Mouse (Mus musculus): ENCODE data around the gene Pnldc1.

DNA sequence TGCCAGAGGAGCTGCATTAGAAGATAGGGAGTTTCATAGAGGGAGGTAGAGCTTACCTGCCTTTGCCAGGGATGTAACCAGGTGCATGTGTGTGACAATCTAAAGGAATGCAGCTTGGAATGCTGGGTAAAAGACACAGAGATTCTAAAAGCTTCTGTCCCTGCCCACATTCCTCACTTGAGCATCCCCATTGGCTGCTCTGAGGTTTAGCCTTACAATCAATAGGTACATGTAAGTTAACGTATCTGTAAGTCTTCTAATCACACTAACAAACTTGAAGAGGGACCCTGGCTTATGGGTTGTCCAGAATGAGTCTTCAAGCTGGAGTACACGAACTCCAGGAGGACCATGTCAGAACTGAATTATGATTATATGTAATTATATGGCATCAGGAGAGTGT is 42.0 kb downstream of the Pnldc1 start, which contains the start of gene Mas1:
- TF ChIP-seq CTCF (conservative IDR thresholded peaks at IDR 0.05; ENCODE audit: low read length) (no peak), POU5F1 (IDR thresholded peaks at IDR 0.05; ENCODE audit: borderline replicate concordance, low read length) (no peak)

Data from E14TG2a.4 (cell line).